Mouse (Mus musculus) adrenal gland, postnatal 10 days (tissue): Measurements from ENCODE around the gene Mpp2. TPM values are rescaled to one million over a fixed set of nuclear protein-coding genes. Genes with fewer than 3 reads are reported as not detected.

Experiments used
- DNase-seq: peaks from one replicate; pipeline ENCODE4 v3.0.0; 2021; ENCODE audit warnings: mixed read lengths
- total RNA-seq, 2 experiments: library from RNA; stranded (reverse); gene quantifications; 2 replicates each; pipeline ENCODE4 v1.2.3; 2021

Mpp2 gene
- total RNA-seq, 2 experiments from 2014 or later: 8.7 to 10.3 TPM

DNA sequence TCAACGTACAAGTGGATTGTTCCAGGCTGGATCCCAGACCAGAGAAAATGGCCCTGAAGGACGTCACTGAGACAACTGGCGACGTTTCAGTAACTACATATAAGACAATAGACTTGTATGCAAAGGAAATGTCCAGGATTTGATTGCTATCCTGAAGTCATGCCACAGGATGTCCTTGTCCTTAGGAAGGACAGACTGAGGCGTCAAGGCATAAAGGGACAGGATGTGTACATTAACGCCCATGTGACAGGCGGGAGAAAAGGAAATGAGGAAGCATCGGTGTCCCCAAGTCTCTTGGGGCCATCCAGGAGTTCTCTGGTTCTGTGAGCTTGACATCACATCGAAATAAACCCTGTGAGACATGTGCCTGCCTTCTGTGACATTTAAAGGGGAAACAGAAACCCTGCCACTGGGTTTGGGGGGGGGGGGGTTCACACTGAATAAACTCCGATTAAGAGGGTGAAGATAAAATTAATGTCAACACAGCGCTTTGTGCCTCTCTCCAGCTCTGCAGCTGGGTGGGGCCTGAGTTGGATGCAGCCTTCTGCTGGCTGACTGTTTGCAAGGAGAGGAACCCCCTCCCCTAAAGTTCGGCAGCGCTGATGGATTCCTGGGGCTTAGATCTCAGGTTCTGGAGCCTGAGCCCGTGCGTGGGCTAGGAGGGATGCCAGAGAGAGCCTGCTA is 79.2 kb downstream of the Mpp2 start:
- DNase-seq: no peak

DNA sequence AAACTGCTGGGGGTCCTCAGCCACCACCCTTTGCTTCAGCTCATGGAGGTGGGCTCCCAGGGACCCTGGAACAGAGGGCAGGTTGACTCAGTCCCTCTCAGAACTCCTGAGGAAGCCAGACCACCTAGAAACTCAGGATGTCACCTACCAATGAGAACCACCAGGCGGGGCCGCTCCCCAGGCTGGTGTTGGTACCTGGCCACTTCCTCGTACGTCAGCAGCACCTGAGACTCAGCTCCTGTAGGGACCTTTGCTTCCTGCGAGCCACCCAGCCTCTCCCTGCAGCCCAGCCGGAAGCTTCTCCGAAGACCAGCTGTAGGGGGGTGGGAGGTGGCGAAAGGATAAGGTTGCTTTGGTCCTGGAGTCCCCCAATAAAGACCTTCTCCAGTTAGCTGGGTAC is 79.9 kb downstream of the Mpp2 start:
- no peak for DNase-seq

Other genes starting within 250 kb of the Mpp2 start
- gene Meox1, start 194.1 kb downstream of the Mpp2 start, total RNA-seq: 10 to 100 TPM; 10.1 to 11.0 TPM
- gene Sost, start 121.5 kb downstream of the Mpp2 start, total RNA-seq: 1 to 10 TPM in 1 of 2 experiments, not detected in 1; 3.0 TPM
- not detected for gene Cfap97d1, start 104.2 kb downstream of the Mpp2 start, total RNA-seq
- gene Dusp3, start 101.5 kb downstream of the Mpp2 start, total RNA-seq: 10 to 100 TPM; 93.3 to 96.3 TPM
- 10 to 100 TPM; 11.8 to 16.0 TPM for gene Mpp3, start 60.1 kb downstream of the Mpp2 start, total RNA-seq
- 10 to 100 TPM; 44.1 to 53.0 TPM for gene Cd300lg, start 47.0 kb downstream of the Mpp2 start, total RNA-seq
- not detected for gene Ppy, start 12.8 kb upstream of the Mpp2 start, total RNA-seq
- not detected for gene Pyy, start 19.3 kb upstream of the Mpp2 start, total RNA-seq
- 1 to 10 TPM; 2.4 to 6.6 TPM for gene Nags, start 57.0 kb upstream of the Mpp2 start, total RNA-seq
- gene Tmem101, start 67.9 kb upstream of the Mpp2 start, total RNA-seq: 10 to 100 TPM; 13.9 to 14.8 TPM
- 10 to 100 TPM; 77.5 to 80.8 TPM for gene Lsm12, start 96.8 kb upstream of the Mpp2 start, total RNA-seq
- gene G6pc3, start 101.1 kb upstream of the Mpp2 start, total RNA-seq: 10 to 100 TPM; 72.3 to 74.7 TPM
- gene Hdac5, start 141.7 kb upstream of the Mpp2 start, total RNA-seq: 100 to 1,000 TPM in 1 of 2 experiments, 10 to 100 TPM in 1; 84.4 to 113 TPM
- 1 to 10 TPM; 1.9 to 4.5 TPM for gene BC030867, start 160.4 kb upstream of the Mpp2 start, total RNA-seq
- 1 to 10 TPM; 1.1 to 2.6 TPM for gene Asb16, start 180.2 kb upstream of the Mpp2 start, total RNA-seq
- gene Tmub2, start 196.4 kb upstream of the Mpp2 start, total RNA-seq: 10 to 100 TPM; 36.6 to 41.1 TPM
- gene Atxn7l3, start 208.1 kb upstream of the Mpp2 start, total RNA-seq: 10 to 100 TPM; 47.2 to 51.3 TPM
- 100 to 1,000 TPM in 1 of 2 experiments, 10 to 100 TPM in 1; 96.3 to 100 TPM for gene Ubtf, start 231.2 kb upstream of the Mpp2 start, total RNA-seq